Mouse (Mus musculus) adrenal gland, postnatal 10 days (tissue): Measurements from ENCODE around the gene H2-M10.3. TPM values are rescaled to one million over a fixed set of nuclear protein-coding genes. Genes with fewer than 3 reads are reported as not detected.
A peak's percentile ranks its signal among the peaks of the same experiment; 100 is the strongest.
"Not testable (repeated sequence)": the region's sequence is repeated elsewhere in the genome, so short reads cannot be mapped to it uniquely, and the experiment has no call there.

Source experiments
- DNase-seq: peaks from one replicate; pipeline ENCODE4 v3.0.0; 2021; ENCODE audit warnings: mixed read lengths
- long read RNA-seq, 2 experiments: library from polyadenylated mRNA; stranded (forward); transcript quantifications; one replicate each; pipeline ENCODE4 v2.0.0; 2021
- total RNA-seq, 2 experiments: library from RNA; stranded (reverse); gene quantifications; 2 replicates each; pipeline ENCODE4 v1.2.3; 2021

H2-M10.3 gene
- not detected for total RNA-seq
- long read RNA-seq, experiment 1: 0 reads
- long read RNA-seq, experiment 2: 0 reads

- DNase-seq: not testable (repeated sequence)
Observed at GRCm38 (mm10) chr17:36368317-36368716, at the start of gene H2-M10.3. Gene H2-M10.3, minus strand, starts transcription at chr17:36368417.

DNA sequence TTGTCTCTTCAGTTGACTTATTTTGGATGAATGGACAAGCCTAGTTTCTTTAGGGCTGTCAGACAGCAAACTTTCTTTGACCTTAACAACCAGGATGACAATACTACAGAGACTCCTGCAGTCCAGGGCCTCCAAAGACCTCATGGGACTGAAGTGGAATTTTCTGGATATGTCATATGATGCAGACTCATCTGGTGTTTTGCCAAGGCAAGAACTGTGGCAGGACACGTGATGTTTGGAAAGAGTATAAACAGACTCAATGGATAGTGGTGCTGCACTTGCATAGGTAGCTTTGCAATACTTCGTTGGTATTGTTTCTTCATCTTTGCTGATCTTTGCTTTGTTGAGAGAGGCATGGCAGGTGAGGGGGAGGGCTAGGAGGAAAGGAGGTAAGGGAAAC lies 49.2 kb upstream of the H2-M10.3 start:
- no peak for DNase-seq

GRCm38 (mm10) chr17:36415407-36415806 lies 47.2 kb upstream of the H2-M10.3 start:
- DNase-seq: no peak

DNA sequence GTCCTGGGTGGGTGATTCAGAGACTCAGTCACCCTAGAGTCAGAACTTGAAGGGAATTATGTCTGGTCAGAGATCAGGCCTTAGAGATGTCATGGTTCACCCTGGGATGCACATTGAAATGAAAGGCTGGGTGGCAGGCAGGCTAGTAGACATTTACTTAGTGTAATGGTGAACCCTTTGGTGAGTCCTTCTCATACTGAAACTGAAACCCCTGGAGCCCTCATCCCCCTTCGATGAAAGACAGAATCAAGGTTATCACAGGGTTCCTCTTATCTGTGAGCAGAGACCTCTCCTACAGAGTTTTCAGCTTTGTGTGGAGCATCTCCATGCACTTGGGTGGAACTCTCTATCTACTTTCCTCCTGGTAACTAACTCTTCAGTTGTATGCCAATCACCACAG lies 46.1 kb upstream of the H2-M10.3 start:
- no peak for DNase-seq

- no peak for DNase-seq
Observed at GRCm38 (mm10) chr17:36389907-36390306, 21.7 kb upstream of the H2-M10.3 start.

DNA sequence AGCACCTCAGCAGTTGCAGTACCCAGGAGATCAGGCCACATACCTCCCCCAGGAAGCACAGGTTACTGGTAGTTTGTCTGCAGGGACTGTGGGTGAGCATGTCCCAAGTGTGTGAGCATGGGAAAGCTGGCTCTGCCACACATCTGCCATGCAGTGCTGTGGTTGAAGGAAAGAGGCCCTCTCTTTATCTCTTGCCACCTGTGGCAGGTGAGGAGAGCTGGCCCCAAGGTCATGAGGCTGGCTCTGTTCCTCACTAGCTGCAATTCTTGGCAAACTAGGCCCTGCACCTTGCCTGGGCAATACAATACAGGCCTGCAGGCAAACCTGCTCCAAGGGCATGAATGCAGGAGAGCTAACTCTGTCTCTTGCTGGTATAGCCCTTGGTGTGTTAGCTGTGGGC lies 5.8 kb downstream of the H2-M10.3 start:
- not testable (repeated sequence) for DNase-seq

DNA sequence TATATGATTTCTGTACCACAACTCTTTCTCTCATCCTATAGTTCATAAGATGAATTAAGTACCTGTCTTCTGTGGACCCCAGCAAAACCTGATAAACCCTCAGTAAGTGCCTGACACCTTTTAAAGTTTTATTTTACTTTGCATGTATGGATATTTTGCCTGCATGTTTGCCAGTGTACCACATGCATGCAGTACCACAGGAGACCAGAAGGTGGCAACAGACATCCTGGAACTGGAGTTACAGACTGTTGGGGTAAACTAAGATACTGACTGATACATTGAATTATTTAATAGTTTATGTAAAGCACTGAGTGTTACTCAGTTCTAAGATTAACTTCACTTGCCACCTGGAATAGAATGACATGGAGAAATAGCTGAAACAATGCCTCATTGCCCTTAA lies 10.7 kb downstream of the H2-M10.3 start:
- DNase-seq: peak; percentile 59

DNA sequence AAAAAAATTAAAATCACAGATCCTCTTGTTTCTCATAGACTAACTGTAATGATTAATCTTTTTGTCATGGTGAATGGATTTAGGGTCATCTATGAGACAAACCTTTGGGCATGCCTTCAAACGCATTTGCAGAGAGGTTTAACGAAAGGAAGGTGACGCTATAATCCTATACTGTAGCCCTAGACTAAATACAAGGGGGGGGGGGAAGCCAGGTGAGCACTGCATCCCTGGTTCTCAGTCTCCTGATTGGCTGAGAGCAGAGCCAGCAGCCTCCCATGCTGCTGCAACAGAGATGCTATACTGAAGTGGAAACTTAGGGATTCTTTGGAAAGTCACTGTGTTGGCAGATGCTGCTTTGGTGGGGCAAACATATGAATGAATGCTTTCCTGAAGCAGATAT lies 12.5 kb downstream of the H2-M10.3 start:
- no peak for DNase-seq

GRCm38 (mm10) chr17:36355343-36355742 lies 12.9 kb downstream of the H2-M10.3 start:
- peak; percentile 66 for DNase-seq

DNA sequence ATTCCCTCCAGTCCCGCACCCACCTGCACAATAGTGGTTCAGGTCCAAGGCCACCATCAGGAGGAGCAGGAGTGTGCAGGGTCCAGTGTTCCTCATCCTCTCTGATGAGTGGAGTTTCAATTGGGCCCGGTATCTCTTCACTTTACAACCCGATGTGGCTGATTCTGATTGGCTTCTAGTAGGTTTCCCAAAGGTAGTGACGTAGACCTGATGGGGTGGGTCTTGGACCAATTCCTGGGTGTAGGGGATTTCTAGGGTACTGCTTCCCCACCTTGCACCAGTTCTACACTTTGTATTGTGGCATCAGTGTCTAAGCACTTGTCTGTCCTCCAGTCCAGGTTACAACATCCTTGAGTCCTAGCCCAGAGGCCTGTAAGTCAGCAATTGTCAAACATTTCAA lies 42.2 kb downstream of the H2-M10.3 start, which contains the start of gene H2-M10.1:
H2-M10.1 (minus strand) TSS at position 101 of the 400 bp plus-strand sequence.
- DNase-seq: no peak

GRCm38 (mm10) chr17:36315689-36316253 lies 52.4 kb downstream of the H2-M10.3 start:
- DNase-seq: no peak

GRCm38 (mm10) chr17:36315041-36315688 lies 53.1 kb downstream of the H2-M10.3 start:
- peak; percentile 51 for DNase-seq

Other genes starting within 250 kb of the H2-M10.3 start
- not detected for gene Gm19684, start 246.7 kb downstream of the H2-M10.3 start, total RNA-seq
- gene Gm7030, start 239.0 kb downstream of the H2-M10.3 start, total RNA-seq: not detected
- under 1 TPM in 1 of 2 experiments, not detected in 1; 0.33 TPM for gene Gm8909, start 199.9 kb downstream of the H2-M10.3 start, total RNA-seq
- not detected for gene H2-T3, start 178.1 kb downstream of the H2-M10.3 start, total RNA-seq
- 10 to 100 TPM; 38.3 to 48.1 TPM for gene Rpp21, start 110.3 kb downstream of the H2-M10.3 start, total RNA-seq
- 10 to 100 TPM; 13.8 to 17.8 TPM for gene Trim39, start 96.2 kb downstream of the H2-M10.3 start, total RNA-seq
- gene H2-M10.2, start 81.9 kb downstream of the H2-M10.3 start, total RNA-seq: not detected
- not detected for gene H2-M10.1, start 42.3 kb downstream of the H2-M10.3 start, total RNA-seq
- not detected for gene H2-M10.4, start 93.9 kb upstream of the H2-M10.3 start, total RNA-seq
- not detected for gene H2-M11, start 178.7 kb upstream of the H2-M10.3 start, total RNA-seq